Mouse (Mus musculus): ENCODE measurements around the gene Acot6. TPM values are rescaled to one million over a fixed set of nuclear protein-coding genes. Genes with fewer than 3 reads are reported as not detected.

The Acot6 gene
- polyA plus RNA-seq, 1 experiment from 2014 or later = 1.2 TPM

- DNase-seq (ENCODE audit: low spot score, missing footprints) (peak; percentile 51), ATAC-seq (ENCODE audit: low FRiP score) (no peak)
- 69% methylated on average over 4 of the region's 4 CpGs for WGBS
- Histone ChIP-seq H3K36me3 (ENCODE audit: control insufficient read depth, insufficient read depth, low read length) (no peaks in the 10 kb centered on the region), H3K4me2 (no peak overlapping the region), H3K4me1 (ENCODE audit: control insufficient read depth, insufficient read depth, low read length) (no peaks in the 10 kb centered on the region), H3K9me3 (ENCODE audit: control insufficient read depth, low read length) (no peaks in the 10 kb centered on the region), H3K4me3 (ENCODE audit: low read depth, low read length) (no peak overlapping the region), H3K27ac (ENCODE audit: low read depth, low read length) (no peak overlapping the region), H3K9ac (ENCODE audit: low read length) (no peak overlapping the region), H3K27me3 (ENCODE audit: control insufficient read depth, insufficient read depth, low read length) (no peaks in the 10 kb centered on the region)
Observed at GRCm38 (mm10) chr12:84140135-84140534, 39.7 kb downstream of the Acot6 start.

- H3K4me3 ChIP-seq (ENCODE audit: low read depth, low read length) = no peak overlapping the region
- 89% methylated on average over 4 of the region's 4 CpGs for WGBS
- no peaks in the 10 kb centered on the region for H3K27me3 ChIP-seq (ENCODE audit: control insufficient read depth, insufficient read depth, low read length)
- H3K9me3 ChIP-seq (ENCODE audit: control insufficient read depth, low read length) = no peaks in the 10 kb centered on the region
- no peak overlapping the region; the same call in 1 of the 2 replicates for H3K9ac ChIP-seq (ENCODE audit: low read length)
- no peak overlapping the region for H3K4me2 ChIP-seq
- ATAC-seq (ENCODE audit: low FRiP score) (no peak), DNase-seq (ENCODE audit: low spot score, missing footprints) (peak; percentile 62)
- no peak overlapping the region for H3K27ac ChIP-seq (ENCODE audit: low read depth, low read length)
- H3K36me3 ChIP-seq (ENCODE audit: control insufficient read depth, insufficient read depth, low read length) = no peaks in the 10 kb centered on the region
- H3K4me1 ChIP-seq (ENCODE audit: control insufficient read depth, insufficient read depth, low read length) = no peaks in the 10 kb centered on the region
Observed at GRCm38 (mm10) chr12:84141271-84141670, 40.8 kb downstream of the Acot6 start.

GRCm38 (mm10) chr12:84142281-84143050 lies 42.0 kb downstream of the Acot6 start:
- no peaks in the 10 kb centered on the region for H3K9me3 ChIP-seq (ENCODE audit: control insufficient read depth, low read length)
- no peak overlapping the region for H3K27ac ChIP-seq (ENCODE audit: low read depth, low read length)
- no peaks in the 10 kb centered on the region for H3K27me3 ChIP-seq (ENCODE audit: control insufficient read depth, insufficient read depth, low read length)
- H3K4me3 ChIP-seq (ENCODE audit: low read depth, low read length) = no peak overlapping the region
- H3K4me1 ChIP-seq (ENCODE audit: control insufficient read depth, insufficient read depth, low read length) = peaks cover under 1% of the 10 kb centered on the region; the same call in 1 of the 2 replicates
- H3K4me2 ChIP-seq = no peak overlapping the region
- no peaks in the 10 kb centered on the region for H3K36me3 ChIP-seq (ENCODE audit: control insufficient read depth, insufficient read depth, low read length)
- DNase-seq (ENCODE audit: low spot score, missing footprints) (no peak), ATAC-seq (ENCODE audit: low FRiP score) (no peak)
- no peak overlapping the region for H3K9ac ChIP-seq (ENCODE audit: low read length)
- 65% methylated on average over 14 of the region's 14 CpGs for WGBS

GRCm38 (mm10) chr12:84147954-84148621 lies 47.6 kb downstream of the Acot6 start, which contains the start of gene Pnma1:
Gene Pnma1 (minus strand): TSS chr12:84148489.
- ATAC-seq (ENCODE audit: low FRiP score) = peak; percentile 96
- Histone ChIP-seq H3K27ac (ENCODE audit: low read depth, low read length) (peak within 1 kb of the TSS; percentile 52), H3K36me3 (ENCODE audit: control insufficient read depth, insufficient read depth, low read length) (no peaks in the 10 kb centered on the region; the same call in none of the 2 replicates), H3K4me1 (ENCODE audit: control insufficient read depth, insufficient read depth, low read length) (peaks cover 14% of the 10 kb centered on the region), H3K4me2 (peak within 1 kb of the TSS; percentile 81), H3K4me3 (ENCODE audit: low read depth, low read length) (peak within 1 kb of the TSS; percentile 60), H3K9me3 (ENCODE audit: control insufficient read depth, low read length) (no peaks in the 10 kb centered on the region), H3K27me3 (ENCODE audit: control insufficient read depth, insufficient read depth, low read length) (no peaks in the 10 kb centered on the region), H3K9ac (ENCODE audit: low read length) (peak within 1 kb of the TSS; percentile 62)
- under 1% methylated on average over 50 of the region's 50 CpGs for WGBS
- peak; percentile 98 for DNase-seq (ENCODE audit: low spot score, missing footprints)

- 8% methylated on average over 10 of the region's 10 CpGs for WGBS
- Histone ChIP-seq H3K4me3 (ENCODE audit: low read depth, low read length) (peak overlapping the region; percentile 60), H3K27ac (ENCODE audit: low read depth, low read length) (no peak overlapping the region), H3K9ac (ENCODE audit: low read length) (peak overlapping the region; percentile 62), H3K9me3 (ENCODE audit: control insufficient read depth, low read length) (no peaks in the 10 kb centered on the region), H3K4me2 (peak overlapping the region; percentile 81), H3K36me3 (ENCODE audit: control insufficient read depth, insufficient read depth, low read length) (no peaks in the 10 kb centered on the region; the same call in none of the 2 replicates), H3K27me3 (ENCODE audit: control insufficient read depth, insufficient read depth, low read length) (no peaks in the 10 kb centered on the region), H3K4me1 (ENCODE audit: control insufficient read depth, insufficient read depth, low read length) (peaks cover 14% of the 10 kb centered on the region)
- DNase-seq (ENCODE audit: low spot score, missing footprints) (no peak), ATAC-seq (ENCODE audit: low FRiP score) (peak; percentile 57)
Observed at GRCm38 (mm10) chr12:84148622-84149012, 48.2 kb downstream of the Acot6 start.

GRCm38 (mm10) chr12:84149971-84150370 lies 49.5 kb downstream of the Acot6 start:
- Histone ChIP-seq H3K4me1 (ENCODE audit: control insufficient read depth, insufficient read depth, low read length) (peaks cover 14% of the 10 kb centered on the region), H3K36me3 (ENCODE audit: control insufficient read depth, insufficient read depth, low read length) (no peaks in the 10 kb centered on the region; the same call in none of the 2 replicates), H3K9me3 (ENCODE audit: control insufficient read depth, low read length) (no peaks in the 10 kb centered on the region), H3K27ac (ENCODE audit: low read depth, low read length) (no peak overlapping the region), H3K4me3 (ENCODE audit: low read depth, low read length) (no peak overlapping the region), H3K4me2 (no peak overlapping the region), H3K9ac (ENCODE audit: low read length) (0 out of 2 replicates have a peak overlapping the region, but pooled peaks have one; percentile 14), H3K27me3 (ENCODE audit: control insufficient read depth, insufficient read depth, low read length) (no peaks in the 10 kb centered on the region)
- ATAC-seq (ENCODE audit: low FRiP score) = peak; percentile 20; the same call in 1 of the 2 replicates
- 60% methylated on average over 15 of the region's 15 CpGs for WGBS
- DNase-seq (ENCODE audit: low spot score, missing footprints) = no peak

- DNase-seq (ENCODE audit: low spot score, missing footprints) = no peak
- H3K36me3 ChIP-seq (ENCODE audit: control insufficient read depth, insufficient read depth, low read length) = peaks cover 2% of the 10 kb centered on the region
- no peak overlapping the region for H3K27ac ChIP-seq (ENCODE audit: low read depth, low read length)
- H3K4me3 ChIP-seq (ENCODE audit: low read depth, low read length) = no peak overlapping the region
- H3K4me2 ChIP-seq = no peak overlapping the region; the same call in 1 of the 2 replicates
- ATAC-seq (ENCODE audit: low FRiP score) = no peak
- 86% methylated on average over 6 of the region's 6 CpGs for WGBS
- peaks cover 14% of the 10 kb centered on the region for H3K4me1 ChIP-seq (ENCODE audit: control insufficient read depth, insufficient read depth, low read length)
- no peaks in the 10 kb centered on the region for H3K9me3 ChIP-seq (ENCODE audit: control insufficient read depth, low read length)
- H3K9ac ChIP-seq (ENCODE audit: low read length) = no peak overlapping the region
- no peaks in the 10 kb centered on the region for H3K27me3 ChIP-seq (ENCODE audit: control insufficient read depth, insufficient read depth, low read length)
Observed at GRCm38 (mm10) chr12:84150976-84151375, 50.5 kb downstream of the Acot6 start.

GRCm38 (mm10) chr12:84151911-84152310 lies 51.5 kb downstream of the Acot6 start:
- WGBS = 93% methylated on average over 10 of the region's 10 CpGs
- Histone ChIP-seq H3K27ac (ENCODE audit: low read depth, low read length) (no peak overlapping the region), H3K27me3 (ENCODE audit: control insufficient read depth, insufficient read depth, low read length) (no peaks in the 10 kb centered on the region), H3K4me3 (ENCODE audit: low read depth, low read length) (no peak overlapping the region), H3K9ac (ENCODE audit: low read length) (no peak overlapping the region), H3K4me1 (ENCODE audit: control insufficient read depth, insufficient read depth, low read length) (peaks cover 14% of the 10 kb centered on the region), H3K9me3 (ENCODE audit: control insufficient read depth, low read length) (no peaks in the 10 kb centered on the region), H3K4me2 (no peak overlapping the region), H3K36me3 (ENCODE audit: control insufficient read depth, insufficient read depth, low read length) (peaks cover 2% of the 10 kb centered on the region)
- ATAC-seq (ENCODE audit: low FRiP score) (no peak), DNase-seq (ENCODE audit: low spot score, missing footprints) (no peak)

Measured in midbrain, embryonic 11.5 days (tissue).